Mouse (Mus musculus) limb, embryonic 11.5 days (tissue): ENCODE measurements around the gene Tssk3. TPM values are rescaled to one million over a fixed set of nuclear protein-coding genes. Genes with fewer than 3 reads are reported as not detected.

Experiments
- ATAC-seq: fragments of 200-750 bp; cut with Nextera tagmentation; 2 replicates; pipeline ENCODE4 v1.8.0; 2017; ENCODE audit warnings: low read depth; ENCODE audit not compliant: insufficient number of reproducible peaks, low FRiP score, low TSS enrichment
- DNase-seq: peaks from one replicate; pipeline ENCODE4 v3.0.0-alpha.2; 2015; ENCODE audit warnings: low spot score
- H3K27ac ChIP-seq: fragments of 300-500 bp; sonication (generic); replicated peaks from 2 replicates; pipeline ENCODE4 v1.5.1; 2014; ENCODE audit warnings: low read depth, mild to moderate bottlenecking, low read length
- H3K27me3 ChIP-seq: fragments of 300-500 bp; sonication (generic); 2 replicates; pipeline ENCODE4 v1.6.1; 2014; ENCODE audit warnings: mild to moderate bottlenecking, low read length, mixed read lengths; ENCODE audit not compliant: control insufficient read depth, insufficient read depth
- H3K36me3 ChIP-seq: fragments of 300-500 bp; sonication (generic); 2 replicates; pipeline ENCODE4 v1.6.1; 2014; ENCODE audit warnings: mild to moderate bottlenecking, low read length, moderate library complexity, mixed read lengths; ENCODE audit not compliant: control insufficient read depth, insufficient read depth
- H3K4me1 ChIP-seq: fragments of 300-500 bp; sonication (generic); 2 replicates; pipeline ENCODE4 v1.6.1; 2014; ENCODE audit warnings: low read length, mixed read lengths; ENCODE audit not compliant: control insufficient read depth, insufficient read depth
- H3K4me2 ChIP-seq: fragments of 300-500 bp; sonication (generic); 2 replicates; pipeline ENCODE4 v1.6.1; 2014; ENCODE audit warnings: low read depth, mild to moderate bottlenecking, moderate library complexity; ENCODE audit not compliant: severe bottlenecking
- H3K4me3 ChIP-seq: fragments of 300-500 bp; sonication (generic); 2 replicates; pipeline ENCODE4 v1.5.1; 2014; ENCODE audit warnings: low read depth, low read length
- H3K9ac ChIP-seq: fragments of 300-500 bp; sonication (generic); 2 replicates; pipeline ENCODE4 v1.6.1; 2014; ENCODE audit warnings: mild to moderate bottlenecking, low read length
- H3K9me3 ChIP-seq: fragments of 300-500 bp; sonication (generic); 2 replicates; pipeline ENCODE4 v1.6.1; 2016; ENCODE audit warnings: low read length; ENCODE audit not compliant: control insufficient read depth
- WGBS: fragments of 180-500 bp; shearing (Covaris S2); extraction: QIAGEN DNeasy Blood & Tissue Kit; methylation state at CpG from one replicate; pipeline ENCODE4 v1.1.7; 2014; 5-methylcytosine and 5-hydroxymethylcytosine counted together
- polyA plus RNA-seq: library from polyadenylated mRNA; unstranded; fragments of >200 nt; fragmentation: Nextera tagmentation; extraction: Ambion mirVana; gene quantifications from 2 replicates; pipeline ENCODE4 v1.2.1, GENCODE M21; 2014

Gene Tssk3
- polyA plus RNA-seq, 1 experiment from 2014 or later = not detected

- Histone ChIP-seq H3K9ac (no peak overlapping the region), H3K9me3 (no peaks in the 10 kb centered on the region), H3K4me2 (no peak overlapping the region), H3K27ac (no peak overlapping the region), H3K27me3 (peaks cover 14% of the 10 kb centered on the region), H3K36me3 (no peaks in the 10 kb centered on the region), H3K4me3 (no peak overlapping the region), H3K4me1 (peaks cover 13% of the 10 kb centered on the region)
- WGBS = 40% methylated on average over 16 of the region's 16 CpGs
- no peak for ATAC-seq
- no peak for DNase-seq
These were observed 5.1 kb upstream of the Tssk3 start for GRCm38 (mm10) chr4:129495672-129496562.

GRCm38 (mm10) chr4:129494681-129495080 is 3.9 kb upstream of the Tssk3 start:
- Histone ChIP-seq H3K9ac (no peak overlapping the region), H3K36me3 (no peaks in the 10 kb centered on the region), H3K27me3 (peaks cover 19% of the 10 kb centered on the region), H3K9me3 (no peaks in the 10 kb centered on the region), H3K4me1 (peaks cover 14% of the 10 kb centered on the region), H3K4me3 (no peak overlapping the region), H3K27ac (no peak overlapping the region), H3K4me2 (no peak overlapping the region)
- DNase-seq (no peak), ATAC-seq (no peak)
- WGBS = 66% methylated on average over 6 of the region's 7 CpGs

GRCm38 (mm10) chr4:129481090-129481489 is 9.7 kb downstream of the Tssk3 start:
- Histone ChIP-seq H3K27ac (no peak overlapping the region), H3K9me3 (no peaks in the 10 kb centered on the region), H3K27me3 (no peaks in the 10 kb centered on the region), H3K36me3 (peaks cover 12% of the 10 kb centered on the region), H3K4me3 (no peak overlapping the region), H3K9ac (no peak overlapping the region), H3K4me2 (no peak overlapping the region), H3K4me1 (no peaks in the 10 kb centered on the region)
- ATAC-seq (no peak), DNase-seq (no peak)
- WGBS = 92% methylated on average over 1 of the region's 1 CpGs

GRCm38 (mm10) chr4:129479863-129480262 is 11.0 kb downstream of the Tssk3 start:
- 89% methylated on average over 3 of the region's 3 CpGs for WGBS
- no peaks in the 10 kb centered on the region for H3K27me3 ChIP-seq

GRCm38 (mm10) chr4:129476047-129476446 is 14.8 kb downstream of the Tssk3 start:
- H3K27me3 ChIP-seq = no peaks in the 10 kb centered on the region
- H3K36me3 ChIP-seq = peaks cover 26% of the 10 kb centered on the region
- WGBS = 92% methylated on average over 11 of the region's 11 CpGs
- no peak overlapping the region for H3K4me2 ChIP-seq
- H3K9ac ChIP-seq = no peak overlapping the region
- no peak overlapping the region for H3K4me3 ChIP-seq
- H3K4me1 ChIP-seq = no peaks in the 10 kb centered on the region
- H3K9me3 ChIP-seq = no peaks in the 10 kb centered on the region
- no peak overlapping the region for H3K27ac ChIP-seq
- ATAC-seq = no peak
- DNase-seq = no peak

More at GRCm38 (mm10) chr4:129479863-129480262, 11.0 kb downstream of the Tssk3 start:
- DNase-seq (no peak), ATAC-seq (no peak)
- Histone ChIP-seq H3K27ac (no peak overlapping the region), H3K9ac (no peak overlapping the region), H3K36me3 (peaks cover 13% of the 10 kb centered on the region), H3K4me3 (no peak overlapping the region), H3K9me3 (no peaks in the 10 kb centered on the region), H3K4me1 (no peaks in the 10 kb centered on the region), H3K4me2 (no peak overlapping the region)

GRCm38 (mm10) chr4:129464286-129464815 is 26.5 kb downstream of the Tssk3 start:
- ATAC-seq = no peak
- no peak for DNase-seq
- H3K4me3 ChIP-seq = no peak overlapping the region
- H3K27me3 ChIP-seq = no peaks in the 10 kb centered on the region
- no peak overlapping the region for H3K4me2 ChIP-seq
- H3K36me3 ChIP-seq = peaks cover 13% of the 10 kb centered on the region; the same call in 1 of the 2 replicates
- H3K4me1 ChIP-seq = peaks cover 3% of the 10 kb centered on the region; the same call in 1 of the 2 replicates
- no peak overlapping the region for H3K9ac ChIP-seq
- WGBS = 89% methylated on average over 4 of the region's 4 CpGs
- no peaks in the 10 kb centered on the region for H3K9me3 ChIP-seq
- no peak overlapping the region for H3K27ac ChIP-seq

- Histone ChIP-seq H3K4me3 (no peak overlapping the region), H3K4me2 (no peak overlapping the region), H3K27me3 (no peaks in the 10 kb centered on the region), H3K9me3 (no peaks in the 10 kb centered on the region), H3K9ac (no peak overlapping the region), H3K27ac (no peak overlapping the region), H3K36me3 (peaks cover 11% of the 10 kb centered on the region; the same call in 1 of the 2 replicates), H3K4me1 (peaks cover 3% of the 10 kb centered on the region; the same call in 1 of the 2 replicates)
- no peak for DNase-seq
- 88% methylated on average over 24 of the region's 24 CpGs for WGBS
- ATAC-seq = no peak
These were observed 27.4 kb downstream of the Tssk3 start for GRCm38 (mm10) chr4:129463097-129464059.

GRCm38 (mm10) chr4:129462118-129462517 is 28.7 kb downstream of the Tssk3 start:
- Histone ChIP-seq H3K9ac (peak overlapping the region; percentile 65), H3K36me3 (peaks cover 7% of the 10 kb centered on the region; the same call in 1 of the 2 replicates), H3K4me2 (peak overlapping the region; percentile 84), H3K9me3 (no peaks in the 10 kb centered on the region), H3K4me3 (peak overlapping the region; percentile 85), H3K4me1 (peaks cover 3% of the 10 kb centered on the region; the same call in 1 of the 2 replicates), H3K27ac (no peak overlapping the region), H3K27me3 (no peaks in the 10 kb centered on the region)
- 59% methylated on average over 3 of the region's 3 CpGs for WGBS
- no peak for ATAC-seq
- DNase-seq = no peak
